Mouse (Mus musculus): ENCODE measurements around the gene Idnk.

The Idnk gene

GRCm38 (mm10) chr13:58192146-58192545 is 34.7 kb downstream of the Idnk start:
- no peak for DNase-seq (ENCODE audit: low spot score in 2 of 2)

GRCm38 (mm10) chr13:58193221-58193620 is 35.8 kb downstream of the Idnk start:
- no peak for DNase-seq (ENCODE audit: low spot score in 2 of 2)

- no peak for DNase-seq (ENCODE audit: low spot score in 2 of 2)
These were observed 37.5 kb downstream of the Idnk start for GRCm38 (mm10) chr13:58194908-58195307.

- no peak for DNase-seq (ENCODE audit: low spot score in 2 of 2)
These were observed 39.8 kb downstream of the Idnk start for GRCm38 (mm10) chr13:58197211-58197610.

- no peak for DNase-seq (ENCODE audit: low spot score in 2 of 2)
These were observed 40.7 kb downstream of the Idnk start for GRCm38 (mm10) chr13:58197981-58198640.

- no peak for DNase-seq (ENCODE audit: low spot score in 2 of 2)
These were observed 43.9 kb downstream of the Idnk start for GRCm38 (mm10) chr13:58201343-58201742.

- DNase-seq (ENCODE audit: low spot score in 2 of 2) = no peak
These were observed 44.5 kb downstream of the Idnk start for GRCm38 (mm10) chr13:58201908-58202307.

GRCm38 (mm10) chr13:58202903-58203302 is 45.5 kb downstream of the Idnk start:
- DNase-seq (ENCODE audit: low spot score in 2 of 2) = no peak

- no peak for DNase-seq (ENCODE audit: low spot score in 2 of 2)
These were observed 46.8 kb downstream of the Idnk start for GRCm38 (mm10) chr13:58204202-58204601.

GRCm38 (mm10) chr13:58204986-58205385 is 47.5 kb downstream of the Idnk start:
- no peak for DNase-seq (ENCODE audit: low spot score in 2 of 2)

- no peak for DNase-seq (ENCODE audit: low spot score in 2 of 2)
These were observed 48.6 kb downstream of the Idnk start for GRCm38 (mm10) chr13:58206084-58206483.

GRCm38 (mm10) chr13:58210441-58210840 is 53.0 kb downstream of the Idnk start:
- no peak for DNase-seq (ENCODE audit: low spot score in 2 of 2)

- DNase-seq (ENCODE audit: low spot score in 2 of 2) = no peak
These were observed 55.1 kb downstream of the Idnk start for GRCm38 (mm10) chr13:58212530-58212929.

GRCm38 (mm10) chr13:58213801-58214200 is 56.4 kb downstream of the Idnk start:
- DNase-seq (ENCODE audit: low spot score in 2 of 2) = no peak
